Comparison of ENCODE assay signal across 8 mouse cellular contexts in genomic region chr8:119345683-119346075, GRCm38 (mm10). TPM values are rescaled to one million over a fixed set of nuclear protein-coding genes. Genes with fewer than 3 reads are reported as not detected.
DNase-seq lines count a peak whose midpoint lies in the region; ATAC-seq and TF ChIP-seq lines count a peak whose summit lies in the region.

No protein-coding gene starts in this region.

- DNase-seq in heart, postnatal 36 days: no peak
- no peak for DNase-seq in G1E (ENCODE audit: low spot score)
- no peak for DNase-seq in hindbrain, embryonic 10.5 days (ENCODE audit: low spot score)
- no peak for DNase-seq in midbrain, embryonic 14.5 days
- DNase-seq in right cerebral cortex, adult 18-20 months: no peak
- DNase-seq in adrenal gland, adult 2 months: no peak
- no peak for DNase-seq in lung, adult 18-20 months

- no peak overlapping the region; the same call in 1 of the 2 replicates for H3K9ac ChIP-seq in heart, embryonic 16.5 days (ENCODE audit: low read length)
- H3K9ac ChIP-seq in midbrain, embryonic 14.5 days (replicated peaks; ENCODE audit: low read length): no peak overlapping the region

- H3K4me3 ChIP-seq in heart, embryonic 16.5 days (ENCODE audit: low read length): no peak overlapping the region
- peak overlapping the region; percentile 99 for H3K4me3 ChIP-seq in G1E (ENCODE audit: low read depth, low read length)
- H3K4me3 ChIP-seq in hindbrain, embryonic 10.5 days: peak overlapping the region; percentile 90
- no peak overlapping the region; the same call in 1 of the 2 replicates for H3K4me3 ChIP-seq in midbrain, embryonic 14.5 days (replicated peaks; ENCODE audit: low read depth, low read length)

- ATAC-seq in heart, embryonic 16.5 days (replicated peaks; ENCODE audit: extremely low read depth, insufficient read depth, low FRiP score): no peak
- ATAC-seq in G1E (ENCODE audit: extremely low read depth, insufficient number of reproducible peaks, low FRiP score, poor library complexity, severe bottlenecking): no peak
- ATAC-seq in midbrain, embryonic 14.5 days (ENCODE audit: low FRiP score, low TSS enrichment): no peak

- no peak for TF ChIP-seq CTCF in G1E (IDR thresholded peaks at IDR 0.05; ENCODE audit: low read depth, low read length)

- peak overlapping the region; percentile 89; the same call in 1 of the 2 replicates for H3K4me2 ChIP-seq in heart, embryonic 16.5 days (ENCODE audit: low read depth, low read length)
- peak overlapping the region; percentile 69 for H3K4me2 ChIP-seq in midbrain, embryonic 14.5 days (ENCODE audit: low read length)

- no peaks in the 10 kb centered on the region; the same call in 1 of the 2 replicates for H3K27me3 ChIP-seq in heart, embryonic 16.5 days (ENCODE audit: control insufficient read depth, insufficient read depth, low read length)
- no peaks in the 10 kb centered on the region for H3K27me3 ChIP-seq in G1E (ENCODE audit: insufficient read depth, low read length)
- H3K27me3 ChIP-seq in hindbrain, embryonic 10.5 days (ENCODE audit: insufficient read depth, poor library complexity, severe bottlenecking): peaks cover 13% of the 10 kb centered on the region
- no peaks in the 10 kb centered on the region for H3K27me3 ChIP-seq in midbrain, embryonic 14.5 days (ENCODE audit: control insufficient read depth, insufficient read depth, low read length)

- WGBS in heart, embryonic 16.5 days: 82% methylated on average over 15 of the region's 15 CpGs
- WGBS in hindbrain, embryonic 10.5 days: 85% methylated on average over 15 of the region's 15 CpGs
- 88% methylated on average over 15 of the region's 15 CpGs for WGBS in midbrain, embryonic 14.5 days

- H3K4me1 ChIP-seq in heart, embryonic 16.5 days (ENCODE audit: control insufficient read depth, insufficient read depth, low read length): peaks cover 10% of the 10 kb centered on the region
- peaks cover 33% of the 10 kb centered on the region for H3K4me1 ChIP-seq in G1E (ENCODE audit: insufficient read depth, low read depth, low read length)
- H3K4me1 ChIP-seq in hindbrain, embryonic 10.5 days (replicated peaks): peaks cover 8% of the 10 kb centered on the region
- H3K4me1 ChIP-seq in midbrain, embryonic 14.5 days (ENCODE audit: control insufficient read depth, insufficient read depth, low read length): peaks cover 10% of the 10 kb centered on the region

- peaks cover 35% of the 10 kb centered on the region for H3K36me3 ChIP-seq in heart, embryonic 16.5 days (ENCODE audit: control insufficient read depth, insufficient read depth)
- peaks cover 46% of the 10 kb centered on the region for H3K36me3 ChIP-seq in G1E (replicated peaks)
- H3K36me3 ChIP-seq in hindbrain, embryonic 10.5 days: peaks cover 42% of the 10 kb centered on the region
- H3K36me3 ChIP-seq in midbrain, embryonic 14.5 days (ENCODE audit: control insufficient read depth, insufficient read depth, low read length): peaks cover 38% of the 10 kb centered on the region

- H3K27ac ChIP-seq in heart, embryonic 16.5 days (ENCODE audit: low read length): no peak overlapping the region
- H3K27ac ChIP-seq in hindbrain, embryonic 10.5 days: no peak overlapping the region
- H3K27ac ChIP-seq in midbrain, embryonic 14.5 days (replicated peaks; ENCODE audit: low read depth, low read length): no peak overlapping the region

- intact Hi-C loops in heart, postnatal 36 days (cut with DNase I): no loop called here

- peaks cover 2% of the 10 kb centered on the region; the same call in 1 of the 2 replicates for H3K9me3 ChIP-seq in heart, embryonic 16.5 days (replicated peaks; ENCODE audit: control insufficient read depth, low read length)
- no peaks in the 10 kb centered on the region for H3K9me3 ChIP-seq in G1E (replicated peaks)
- 0 out of 2 replicates have a peak, but pooled peaks cover 2% of the 10 kb centered on the region for H3K9me3 ChIP-seq in hindbrain, embryonic 10.5 days
- H3K9me3 ChIP-seq in midbrain, embryonic 14.5 days (ENCODE audit: control insufficient read depth, low read length): no peaks in the 10 kb centered on the region

RNA-seq across cellular contexts. Expression of gene Hsbp1, which starts 1.4 kb away (rescaled TPM):
- 296 and 302 TPM in 2 replicates for polyA plus RNA-seq in heart, embryonic 16.5 days (2015; fragmentation: Nextera tagmentation; extraction: Ambion mirVana)
- 100 to 1,000 TPM; 151 to 152 TPM for total RNA-seq in heart, postnatal 36 days (2021)
- total RNA-seq in G1E (2014; fragmentation: Nextera tagmentation) (191 and 220 TPM in 2 replicates), G1E (2017) (92.1 and 104 TPM in 2 replicates)
- polyA plus RNA-seq in G1E (2012): 50.6 and 60.5 TPM in 2 replicates
- 280 and 364 TPM in 2 replicates for polyA plus RNA-seq in hindbrain, embryonic 10.5 days (2016; fragmentation: Nextera tagmentation; extraction: Ambion mirVana)
- polyA plus RNA-seq in midbrain, embryonic 14.5 days (2014; fragmentation: Nextera tagmentation; extraction: Ambion mirVana): 693 and 850 TPM in 2 replicates
- total RNA-seq in adrenal gland, adult 2 months (2021): 100 to 1,000 TPM; 215 to 223 TPM
- polyA plus RNA-seq in adrenal gland, adult 2 months (2012; rRNA removed): 33.1 and 38.3 TPM in 2 replicates

RNA-seq across cellular contexts. Expression of gene Mlycd, which starts 49.0 kb away (rescaled TPM):
- 21.4 and 25.5 TPM in 2 replicates for polyA plus RNA-seq in heart, embryonic 16.5 days (2015; fragmentation: Nextera tagmentation; extraction: Ambion mirVana)
- total RNA-seq in heart, postnatal 36 days (2021): 100 to 1,000 TPM; 124 to 152 TPM
- total RNA-seq in G1E (2014; fragmentation: Nextera tagmentation) (4.1 and 7.7 TPM in 2 replicates), G1E (2017) (10.5 and 14.8 TPM in 2 replicates)
- polyA plus RNA-seq in G1E (2012): 16.7 and 20.1 TPM in 2 replicates
- 11.5 and 13.5 TPM in 2 replicates for polyA plus RNA-seq in hindbrain, embryonic 10.5 days (2016; fragmentation: Nextera tagmentation; extraction: Ambion mirVana)
- polyA plus RNA-seq in midbrain, embryonic 14.5 days (2014; fragmentation: Nextera tagmentation; extraction: Ambion mirVana): 17.6 and 19.4 TPM in 2 replicates
- 10 to 100 TPM; 41.8 to 69.4 TPM for total RNA-seq in adrenal gland, adult 2 months (2021)
- polyA plus RNA-seq in adrenal gland, adult 2 months (2012; rRNA removed): 110 and 118 TPM in 2 replicates

Comparison
In these comparisons a context has a peak if more than half of its experiments do, and no peak if none do; other contexts are left out.
1. H3K4me3 ChIP-seq: peak in G1E (single experiment) and hindbrain, embryonic 10.5 days (single experiment); none in heart, embryonic 16.5 days (single experiment) and midbrain, embryonic 14.5 days (single experiment).